Comparison of ENCODE assay signal across 23 mouse cellular contexts in genomic region chr4:83414241-83414824, GRCm38 (mm10). TPM values are rescaled to one million over a fixed set of nuclear protein-coding genes. Genes with fewer than 3 reads are reported as not detected.
A peak's percentile ranks its signal among the peaks of the same experiment; 100 is the strongest.
DNase-seq lines count a peak whose midpoint lies in the region; TF ChIP-seq lines count a peak whose summit lies in the region.
"Had no signal": no experiment of that assay in that cellular context is flagged by ENCODE, and none has a peak within 500 bp of the region (broad histone marks: within the 10 kb centered on the region; RNA-seq: fewer than 3 reads in every experiment).

No protein-coding gene starts in this region.

- H3K9ac ChIP-seq in ES-Bruce4 (ENCODE audit: low read depth, poor library complexity, severe bottlenecking): no peak overlapping the region
- H3K9ac ChIP-seq: embryonic facial prominence, embryonic 12.5 days; embryonic facial prominence, embryonic 15.5 days; forebrain, postnatal 0 days; heart, embryonic 12.5 days; heart, embryonic 15.5 days; hindbrain, embryonic 14.5 days had no signal

- TF ChIP-seq CTCF in ES-Bruce4 (IDR thresholded peaks at IDR 0.05; ENCODE audit: low read depth, low read length): no peak

- no peaks in the 10 kb centered on the region for H3K9me3 ChIP-seq in ES-Bruce4 (replicated peaks; ENCODE audit: control insufficient read depth, insufficient read depth, low read length, poor library complexity, severe bottlenecking)
- H3K9me3 ChIP-seq: embryonic facial prominence, embryonic 12.5 days; embryonic facial prominence, embryonic 15.5 days; heart, embryonic 15.5 days had no signal

- no peak for TF ChIP-seq POLR2A in ES-Bruce4 (IDR thresholded peaks at IDR 0.05; ENCODE audit: insufficient read depth, low read length)

- peak overlapping the region; percentile 99 for H3K27ac ChIP-seq in ES-Bruce4 (ENCODE audit: insufficient read depth, low read length)
- H3K27ac ChIP-seq: embryonic facial prominence, embryonic 12.5 days; embryonic facial prominence, embryonic 15.5 days; gastrocnemius, adult 2 months; heart, embryonic 15.5 days; hindbrain, embryonic 14.5 days; hindbrain, postnatal 0 days had no signal

- H3K27me3 ChIP-seq in ES-Bruce4 (ENCODE audit: control insufficient read depth, insufficient read depth, low read length, poor library complexity, severe bottlenecking): no peaks in the 10 kb centered on the region
- H3K27me3 ChIP-seq: embryonic facial prominence, embryonic 12.5 days; embryonic facial prominence, embryonic 15.5 days; heart, embryonic 12.5 days; heart, embryonic 15.5 days had no signal

- peak; percentile 84 for DNase-seq in ES-CJ7 (ENCODE audit: low read depth, low spot score)
- peak; percentile 45 for DNase-seq in WW6 (ENCODE audit: low read depth, low spot score)
- DNase-seq in embryo, embryonic 9.5 days (ENCODE audit: extremely low spot score): no peak
- DNase-seq in liver: no peak
- DNase-seq in spleen, adult 12 weeks (ENCODE audit: low spot score): no peak
- DNase-seq: adrenal gland, adult 2 months; adrenal gland, postnatal 14 days; cerebellum, adult 11-12 months; cerebellum, adult 8-10 months; cerebellum, postnatal 14 days; forebrain, postnatal 0 days; gastrocnemius, adult 2 months; gastrocnemius, postnatal 14 days; heart, adult 18-20 months; heart, postnatal 14 days; heart, postnatal 4 days had no signal

- H3K4me3 ChIP-seq in ES-Bruce4 (ENCODE audit: low read depth, low read length): no peak overlapping the region
- H3K4me3 ChIP-seq: embryonic facial prominence, embryonic 12.5 days; embryonic facial prominence, embryonic 15.5 days; gastrocnemius, adult 2 months; heart, embryonic 12.5 days; heart, embryonic 15.5 days had no signal

- H3K36me3 ChIP-seq in ES-Bruce4 (ENCODE audit: control insufficient read depth, insufficient read depth, low read length, poor library complexity, severe bottlenecking): peaks cover 4% of the 10 kb centered on the region; the same call in 1 of the 2 replicates
- H3K36me3 ChIP-seq: embryonic facial prominence, embryonic 12.5 days; embryonic facial prominence, embryonic 15.5 days; heart, embryonic 12.5 days; heart, embryonic 15.5 days had no signal

- TF ChIP-seq EP300 in ES-Bruce4 (IDR thresholded peaks at IDR 0.05; ENCODE audit: insufficient read depth, low read depth, low read length): peak; percentile 86

- H3K4me1 ChIP-seq in ES-Bruce4 (ENCODE audit: control insufficient read depth, insufficient read depth, low read length): peaks cover 7% of the 10 kb centered on the region

RNA-seq across cellular contexts. Expression of gene Snapc3, which starts 3.2 kb away (rescaled TPM):
- polyA plus RNA-seq in ES-Bruce4 (2011; ENCODE audit: insufficient read depth, insufficient read length, low read depth, missing spikeins): 48.6 and 52.3 TPM in 2 replicates

Comparison
In these comparisons a context has a peak if more than half of its experiments do, and no peak if none do; other contexts are left out.
1. DNase-seq: peak in ES-CJ7 (single experiment) and WW6 (single experiment); none in embryo, embryonic 9.5 days (single experiment), liver (single experiment) and spleen, adult 12 weeks (single experiment).